Mouse (Mus musculus) liver, adult (tissue): ENCODE results near the gene Cldn15.

Source experiments
- GATA4 ChIP-seq: IDR thresholded peaks from 2 replicates; pipeline ENCODE4 v1.6.1; 2014; ENCODE audit warnings: mild to moderate bottlenecking, low read length; ENCODE audit not compliant: insufficient replicate concordance

The Cldn15 gene

DNA sequence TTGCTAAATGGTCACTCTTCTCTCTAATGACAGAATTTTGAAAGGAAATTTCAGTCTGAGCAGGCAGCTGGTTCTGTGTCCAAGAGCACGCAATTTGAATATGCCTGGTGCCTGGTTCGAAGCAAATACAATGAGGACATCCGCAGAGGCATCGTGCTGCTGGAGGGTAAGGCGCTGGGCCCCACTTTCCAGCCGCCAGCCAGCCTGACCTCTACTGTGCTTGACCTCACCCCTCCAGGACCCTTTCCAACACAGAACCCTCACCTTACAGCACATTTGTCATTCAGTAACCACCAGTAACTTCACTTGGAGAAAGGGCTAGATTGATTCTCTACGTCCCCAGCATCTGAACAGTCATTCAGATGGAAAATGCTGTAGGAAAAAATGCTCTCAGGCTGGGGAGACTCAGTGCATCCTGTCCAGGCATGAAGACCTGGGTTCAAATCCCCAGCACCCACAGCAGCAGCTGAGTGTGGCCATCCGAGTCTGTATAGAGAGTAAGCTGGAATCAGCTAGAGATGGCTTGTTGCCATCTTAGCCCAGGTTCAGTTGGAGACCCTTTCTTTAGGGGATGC lies 3.4 kb upstream of the Cldn15 start:
- no peak for TF ChIP-seq GATA4

DNA sequence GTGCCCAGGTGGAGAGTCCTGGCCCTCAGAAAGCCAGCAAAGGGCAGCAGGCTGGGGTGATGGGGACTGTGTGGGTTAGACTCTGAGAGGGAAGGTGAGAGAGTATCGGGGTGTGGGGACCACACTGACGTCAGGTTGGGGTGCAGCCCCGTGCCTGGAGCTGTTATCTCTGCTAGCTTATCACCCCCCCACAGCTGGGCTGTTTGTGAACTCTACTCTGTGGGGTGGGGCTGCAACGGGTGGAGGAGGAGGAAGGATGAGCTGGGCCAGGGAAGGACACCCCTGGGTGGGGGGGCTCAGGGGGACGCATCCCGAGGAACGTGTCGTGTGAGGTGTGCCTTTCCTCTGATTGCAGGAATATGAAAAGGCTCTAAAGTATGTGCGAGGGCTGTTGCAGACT lies 1.2 kb upstream of the Cldn15 start:
- TF ChIP-seq GATA4: no peak

DNA sequence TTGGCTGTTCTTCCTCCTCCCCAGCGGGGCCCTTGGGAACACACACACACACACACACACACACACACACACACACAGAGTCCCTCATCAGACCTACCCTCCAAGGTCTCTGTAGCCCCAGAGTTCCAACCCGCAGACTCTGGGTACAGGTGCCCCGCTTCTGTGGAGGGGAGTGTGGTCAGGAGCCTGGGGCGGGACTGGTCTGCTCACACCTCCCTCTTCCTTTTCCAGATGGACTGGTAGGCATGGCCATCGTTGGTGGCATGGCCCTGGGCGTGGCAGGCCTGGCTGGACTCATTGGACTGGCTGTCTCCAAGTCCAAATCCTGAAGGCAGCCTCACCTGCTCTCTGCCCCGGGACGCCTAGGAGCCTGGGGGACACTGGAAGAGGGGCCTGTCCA lies 730 bp upstream of the Cldn15 start:
- no peak for TF ChIP-seq GATA4

DNA sequence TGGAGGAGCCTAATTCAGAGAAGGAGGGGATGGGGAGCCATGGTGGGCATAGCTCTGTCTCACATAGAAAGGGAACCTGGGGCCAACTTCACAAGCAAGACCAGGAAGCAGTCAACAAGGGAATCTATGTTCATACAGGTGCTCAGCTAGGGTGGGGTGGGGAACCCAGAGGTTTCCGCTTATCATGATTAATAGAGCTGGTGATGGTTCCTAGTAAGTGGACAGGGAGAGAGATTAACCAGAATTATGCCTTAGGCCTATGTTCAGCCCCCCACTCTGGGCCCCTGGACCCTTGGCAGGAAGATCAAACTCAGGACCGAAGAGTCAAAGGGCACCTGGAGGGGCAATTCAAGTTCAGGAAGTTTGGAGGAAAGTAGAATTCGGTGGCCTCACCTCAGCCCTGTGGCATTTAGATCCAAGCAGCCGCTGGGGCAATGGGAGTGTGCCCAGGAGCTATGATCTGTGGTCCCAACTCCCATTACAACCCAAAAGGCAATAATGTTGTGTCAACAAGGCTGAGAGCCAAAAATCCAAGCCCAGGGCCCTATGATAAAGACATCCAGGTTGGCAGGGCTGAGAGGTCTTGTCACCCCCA lies 542 bp downstream of the Cldn15 start:
- no peak for TF ChIP-seq GATA4

DNA sequence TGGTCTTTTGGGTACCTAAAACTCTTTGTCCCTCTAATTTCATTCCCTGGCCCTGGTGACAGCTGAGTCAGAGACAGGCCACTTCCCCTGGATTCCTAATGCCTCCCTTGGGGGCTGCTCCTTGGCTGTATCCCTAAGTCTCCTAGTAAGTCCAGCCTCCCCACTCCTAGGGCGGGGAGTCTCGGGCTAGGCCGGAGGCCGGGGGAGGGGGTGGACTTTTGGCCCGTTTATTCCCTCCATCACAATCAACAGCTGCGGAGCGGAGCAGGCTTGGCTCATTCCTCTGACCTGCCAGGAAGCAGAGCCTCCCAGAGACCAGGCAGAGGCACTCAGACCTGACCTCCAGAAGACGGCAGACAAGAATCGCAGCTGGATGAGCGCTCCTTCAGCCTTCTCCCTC lies 1.2 kb downstream of the Cldn15 start:
- no peak for TF ChIP-seq GATA4

DNA sequence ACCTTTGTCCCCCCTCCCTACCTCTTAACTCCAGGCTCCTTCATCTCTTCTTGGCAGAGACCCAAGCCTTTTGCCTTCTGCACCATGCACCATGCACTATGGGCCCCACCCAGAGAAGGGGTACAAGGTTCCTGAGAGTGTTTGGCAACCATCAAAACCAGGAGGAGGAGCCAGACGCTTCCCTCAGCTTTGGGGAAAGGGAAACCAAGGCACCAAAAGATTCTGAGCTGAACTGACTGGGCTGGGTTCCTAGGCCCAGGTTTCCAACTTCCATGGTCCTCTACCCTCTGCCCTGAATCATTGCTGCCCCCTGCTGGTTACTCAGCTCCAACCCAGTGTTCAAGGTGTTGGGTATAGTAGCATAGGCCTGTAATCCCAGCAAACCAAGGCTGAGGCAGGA lies 4.3 kb downstream of the Cldn15 start:
- no peak for TF ChIP-seq GATA4

DNA sequence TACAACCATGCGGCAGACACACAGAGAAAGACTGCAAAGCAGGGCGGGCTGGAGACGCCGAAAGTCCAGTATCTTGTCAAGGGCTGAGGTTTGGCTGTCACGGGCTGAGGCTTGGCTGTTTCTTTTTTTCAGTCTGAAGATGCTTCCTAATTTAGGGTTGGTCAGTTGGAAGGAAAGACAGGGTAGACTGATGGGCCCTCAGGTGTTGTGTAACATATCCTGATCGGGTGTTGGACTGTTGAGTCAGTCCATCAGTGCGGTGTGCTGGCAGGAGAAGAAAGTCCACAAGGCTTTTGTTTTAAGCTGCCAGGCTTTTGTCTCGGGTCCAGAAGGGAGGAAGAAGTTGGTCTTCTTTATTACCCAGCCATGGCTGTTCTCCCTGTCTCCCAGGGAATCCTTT lies 7.3 kb downstream of the Cldn15 start:
- TF ChIP-seq GATA4: no peak

DNA sequence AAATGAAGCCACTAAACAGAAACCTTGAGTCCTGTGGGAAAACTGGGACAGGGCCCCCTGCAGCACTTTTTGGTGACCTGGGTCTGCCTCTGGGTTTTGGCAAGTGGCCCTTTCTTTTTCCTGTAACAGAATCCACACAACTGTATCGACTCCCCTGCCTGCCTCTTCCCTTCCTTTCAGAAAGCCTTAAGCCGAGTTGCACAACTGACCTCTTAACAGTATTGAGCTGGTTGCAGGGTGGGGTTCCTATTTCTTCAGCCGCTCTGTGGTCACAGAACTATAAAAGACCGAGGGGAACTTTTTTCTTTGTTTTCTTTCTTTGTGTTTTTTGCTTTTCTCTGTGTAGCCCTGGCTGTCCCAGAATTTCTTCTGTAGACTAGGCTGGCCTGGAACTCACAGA lies 11.4 kb downstream of the Cldn15 start:
- TF ChIP-seq GATA4: no peak

DNA sequence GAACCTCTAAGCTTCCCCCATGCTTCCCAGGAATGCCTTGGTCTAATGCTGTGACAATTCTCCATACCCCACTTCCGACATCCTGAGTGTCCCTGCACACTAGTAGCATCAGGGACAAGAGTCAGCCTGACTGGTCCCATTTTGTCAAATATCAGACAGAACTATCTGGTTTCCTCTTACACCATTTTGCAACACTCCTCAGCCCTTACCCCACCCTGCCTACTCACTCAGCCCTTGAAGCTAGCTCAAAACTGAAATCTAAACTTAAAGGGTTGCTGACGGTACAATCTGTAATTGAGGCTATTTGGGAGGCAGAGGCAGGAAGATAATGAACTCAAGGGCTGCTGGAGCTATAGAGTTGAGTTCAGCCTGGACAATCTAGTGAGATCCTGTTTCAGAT lies 13.3 kb downstream of the Cldn15 start:
- TF ChIP-seq GATA4: no peak

DNA sequence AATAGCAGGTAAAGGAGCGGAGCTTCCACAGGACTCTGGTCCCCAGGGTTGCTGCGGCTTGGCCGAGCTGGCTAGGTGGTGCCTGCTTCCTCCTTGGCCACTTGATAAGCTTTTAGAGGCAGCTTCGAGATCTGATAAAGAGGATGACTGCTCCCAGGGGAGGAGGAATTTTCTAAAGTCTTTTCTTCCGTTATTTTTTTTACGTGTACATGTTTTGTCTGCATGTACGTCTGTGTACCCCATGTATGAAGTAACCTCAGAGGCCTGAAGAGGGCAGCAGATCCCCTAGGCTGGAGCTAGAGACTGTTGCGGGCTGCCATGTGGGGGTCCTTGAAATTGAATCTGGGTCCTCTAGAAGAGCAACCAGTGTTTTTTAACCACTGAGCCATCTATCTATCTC lies 14.6 kb downstream of the Cldn15 start:
- no peak for TF ChIP-seq GATA4

DNA sequence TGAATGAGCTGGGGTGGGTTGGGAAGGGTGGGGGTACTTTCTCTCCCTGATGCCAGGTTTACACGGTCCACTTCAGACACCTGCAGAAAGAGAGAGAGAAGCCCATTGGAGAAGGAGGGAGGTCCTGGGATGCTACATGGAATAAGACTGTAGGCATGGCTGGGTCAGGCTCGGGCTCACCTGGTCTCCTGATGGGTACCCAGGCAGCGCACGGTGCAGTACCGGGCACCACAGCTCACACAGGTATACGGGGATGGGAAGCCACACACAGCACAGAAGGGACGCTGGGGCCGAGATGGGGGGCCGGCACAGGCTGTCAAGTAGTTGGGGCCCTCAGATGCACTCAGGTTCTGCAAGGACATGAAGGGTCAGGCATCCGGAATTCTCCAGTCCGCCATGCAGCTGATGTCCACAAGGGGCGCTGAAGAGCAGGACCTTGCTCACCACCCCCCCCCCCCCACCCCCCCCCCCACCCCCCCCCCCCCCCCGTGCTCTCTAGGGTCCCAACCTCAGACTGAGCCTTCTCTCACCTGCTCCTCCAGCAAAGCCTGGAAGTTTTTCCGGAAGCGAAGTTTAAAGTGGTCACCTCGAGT lies 16.0 kb downstream of the Cldn15 start:
- TF ChIP-seq GATA4: no peak

DNA sequence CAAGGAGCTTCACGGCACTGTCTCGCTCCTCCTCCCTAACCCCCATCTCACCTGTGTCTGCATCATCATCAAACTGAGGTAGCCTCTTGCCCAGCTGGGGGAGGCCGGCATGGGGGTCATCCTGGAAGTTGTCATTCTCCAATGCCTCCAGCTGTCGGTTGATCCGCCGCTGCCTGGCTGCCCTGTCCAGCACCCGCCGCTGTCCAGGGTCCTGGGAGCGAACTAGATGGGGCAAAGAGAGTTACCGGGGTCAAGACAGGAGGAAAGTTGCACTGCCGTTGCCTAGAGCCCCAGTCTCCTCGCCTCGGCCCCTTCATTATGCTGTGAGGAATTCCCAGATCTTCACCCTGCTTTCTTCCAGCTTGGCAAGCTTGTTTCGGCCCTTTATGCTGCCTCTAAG lies 18.4 kb downstream of the Cldn15 start:
- TF ChIP-seq GATA4: no peak

DNA sequence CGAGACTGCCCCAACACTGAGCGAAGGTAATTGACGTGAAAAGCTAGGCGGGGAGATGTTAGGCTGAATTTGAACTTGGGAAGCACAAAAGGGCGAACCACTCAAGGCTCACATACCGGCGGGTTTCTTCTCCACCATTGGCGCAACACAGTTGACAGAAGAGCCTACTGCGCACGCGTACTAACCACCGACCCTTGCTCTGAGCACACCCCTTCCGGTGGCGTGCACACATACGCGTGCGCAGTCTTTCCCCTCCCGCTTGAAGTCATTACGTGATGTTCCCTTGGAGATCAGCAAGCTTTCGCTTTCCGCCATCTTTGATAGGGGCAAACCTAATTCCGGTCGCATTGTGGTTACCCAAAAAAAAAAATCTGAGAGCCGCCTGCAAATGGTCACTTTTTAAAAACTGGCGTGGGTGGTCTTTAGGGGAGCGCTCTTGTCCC lies 20.3 kb downstream of the Cldn15 start, which contains the start of gene Plod3:
TSS of gene Plod3 (plus strand) at position 325 of the 443 bp plus-strand sequence.
- TF ChIP-seq GATA4: no peak

DNA sequence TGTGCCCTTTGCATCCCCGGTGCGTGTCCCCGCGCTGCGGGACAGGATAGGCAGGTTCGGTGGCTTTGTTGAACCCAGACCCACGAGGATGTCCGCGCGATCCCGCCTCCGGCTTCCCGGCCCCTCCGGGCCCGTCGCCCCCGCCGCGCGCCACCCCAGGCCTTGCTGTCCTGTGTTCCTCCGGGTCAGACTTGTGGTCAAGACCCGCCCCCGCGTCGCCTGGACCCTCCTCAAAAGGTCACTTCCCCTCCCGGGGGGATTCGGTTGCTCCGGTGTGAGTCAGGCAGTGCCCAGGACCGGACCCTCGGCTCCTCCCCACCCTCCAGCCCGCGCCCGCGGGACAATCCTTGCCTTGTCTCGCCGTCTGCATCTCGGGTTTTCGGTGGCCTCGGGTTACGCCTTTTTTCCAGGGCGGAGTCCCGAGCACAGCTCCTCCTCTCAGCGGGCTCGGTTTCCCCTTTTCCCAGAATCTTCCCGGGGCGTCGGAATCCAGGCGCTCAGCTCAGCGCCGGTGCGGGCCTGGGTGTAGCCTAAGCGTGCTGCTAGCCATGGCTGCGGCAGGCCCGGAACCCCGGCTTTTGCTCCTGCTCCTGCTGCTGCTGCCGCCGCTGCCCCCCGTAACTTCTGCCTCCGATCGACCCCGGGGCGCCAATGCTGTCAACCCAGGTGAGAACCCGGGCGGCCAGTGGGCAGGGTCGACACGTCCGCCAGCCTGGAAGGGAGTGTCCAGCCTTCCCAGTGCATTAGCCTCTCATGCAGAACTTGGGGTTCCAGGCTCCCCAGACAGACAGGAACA lies 20.9 kb downstream of the Cldn15 start:
- TF ChIP-seq GATA4: no peak; the same call in 1 of the 2 replicates

DNA sequence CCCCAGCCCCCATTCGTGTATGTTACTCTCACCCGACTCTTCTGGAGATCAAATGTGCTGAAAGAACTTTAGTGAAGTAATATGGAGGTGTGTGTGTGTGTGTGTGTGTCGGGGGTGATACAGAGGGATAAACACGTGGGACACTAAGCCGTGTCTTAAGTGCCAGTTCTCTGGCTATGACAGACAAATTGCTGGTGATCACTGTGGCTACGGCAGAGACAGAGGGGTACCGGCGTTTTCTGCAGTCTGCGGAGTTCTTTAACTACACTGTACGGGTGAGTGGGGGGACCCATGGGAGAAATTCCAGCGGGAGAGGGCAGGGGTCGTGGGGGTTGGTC lies 21.5 kb downstream of the Cldn15 start, which contains the start of gene Znhit1:
TSS of gene Znhit1 (minus strand) at position 88 of the 338 bp plus-strand sequence.
- no peak for TF ChIP-seq GATA4

DNA sequence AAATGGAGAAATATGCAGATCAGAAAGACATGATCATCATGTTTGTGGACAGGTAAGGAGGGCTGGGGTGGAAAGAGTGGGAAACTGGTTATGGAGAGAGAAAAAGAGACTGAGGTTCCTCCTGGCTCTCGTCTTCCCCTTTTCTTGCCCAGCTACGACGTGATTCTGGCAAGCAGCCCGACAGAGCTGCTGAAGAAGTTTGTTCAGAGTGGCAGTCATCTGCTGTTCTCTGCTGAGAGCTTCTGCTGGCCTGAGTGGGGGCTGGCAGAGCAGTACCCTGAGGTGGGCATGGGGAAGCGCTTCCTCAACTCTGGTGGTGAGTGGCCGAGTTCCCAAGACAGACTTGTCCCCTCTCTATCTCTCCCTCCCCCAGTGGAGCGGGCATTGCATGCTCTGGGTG lies 22.0 kb downstream of the Cldn15 start:
- no peak for TF ChIP-seq GATA4
